Comparison of ENCODE assay signal across 16 mouse cellular contexts in the genomic region with DNA sequence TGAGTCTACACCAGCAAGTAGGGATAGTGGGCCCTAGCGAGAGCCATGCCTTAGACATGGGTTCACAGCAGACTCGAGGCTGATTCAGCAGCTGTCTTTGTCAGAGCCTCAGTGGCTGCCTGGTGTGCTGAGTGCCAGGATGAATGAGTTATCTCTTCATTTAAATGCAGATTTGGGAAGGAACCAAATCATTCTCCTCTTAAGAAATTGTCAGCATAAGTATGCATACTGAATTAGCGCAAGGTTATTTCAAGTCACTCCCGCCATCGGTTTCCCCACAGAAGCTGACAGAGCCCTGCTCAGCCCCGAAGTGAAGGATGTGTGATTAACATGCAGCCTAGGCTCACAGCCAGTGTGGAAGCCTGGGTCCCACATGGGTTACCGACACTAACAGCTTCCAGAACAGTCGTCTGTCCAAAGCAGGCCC. TPM values are rescaled to one million over a fixed set of nuclear protein-coding genes. Genes with fewer than 3 reads are reported as not detected.
DNase-seq lines count a peak whose midpoint lies in the region; ATAC-seq lines count a peak whose summit lies in the region.
"Had no signal": no experiment of that assay in that cellular context is flagged by ENCODE, and none has a peak within 500 bp of the region (broad histone marks: within the 10 kb centered on the region; RNA-seq: fewer than 3 reads in every experiment).

No protein-coding gene starts in this region.

- no peak overlapping the region for H3K9ac ChIP-seq in forebrain, embryonic 12.5 days
- H3K9ac ChIP-seq in intestine, embryonic 15.5 days = no peak overlapping the region
- no peak overlapping the region for H3K9ac ChIP-seq in kidney, embryonic 16.5 days (replicated peaks; ENCODE audit: low read length)
- H3K9ac ChIP-seq: embryonic facial prominence, embryonic 12.5 days; heart, embryonic 13.5 days; liver, embryonic 14.5 days had no signal

- peaks cover 5% of the 10 kb centered on the region; the same call in 1 of the 2 replicates for H3K27me3 ChIP-seq in forebrain, embryonic 12.5 days
- H3K27me3 ChIP-seq in forebrain, embryonic 10.5 days (ENCODE audit: poor library complexity, severe bottlenecking) = no peaks in the 10 kb centered on the region
- H3K27me3 ChIP-seq in intestine, embryonic 15.5 days (replicated peaks) = no peaks in the 10 kb centered on the region
- H3K27me3 ChIP-seq in kidney, embryonic 16.5 days (ENCODE audit: insufficient read depth, low read length) = no peaks in the 10 kb centered on the region
- H3K27me3 ChIP-seq: embryonic facial prominence, embryonic 12.5 days had no signal

- DNase-seq in forebrain, embryonic 10.5 days (ENCODE audit: extremely low spot score, low spot score) = no peak
- peak; percentile 43 for DNase-seq in right cerebral cortex, adult 18-20 months
- no peak for DNase-seq in right cerebral cortex, postnatal 14 days
- peak; percentile 27 to 47 for DNase-seq in left cerebral cortex, postnatal 10 days (ENCODE audit: extremely low spot score in 1 of 2, low spot score in 2 of 2)
- DNase-seq in adrenal gland, adult 8-10 months = no peak
- DNase-seq: adrenal gland, adult 2 months; cerebellum, adult 11-12 months; gastrocnemius, adult 2 months had no signal

- peaks cover 12% of the 10 kb centered on the region for H3K4me1 ChIP-seq in forebrain, embryonic 12.5 days
- no peaks in the 10 kb centered on the region for H3K4me1 ChIP-seq in forebrain, embryonic 10.5 days
- H3K4me1 ChIP-seq in intestine, embryonic 15.5 days (replicated peaks) = no peaks in the 10 kb centered on the region
- no peaks in the 10 kb centered on the region for H3K4me1 ChIP-seq in kidney, embryonic 16.5 days (ENCODE audit: insufficient read depth, low read length)
- H3K4me1 ChIP-seq: embryonic facial prominence, embryonic 12.5 days; heart, embryonic 13.5 days had no signal

- 44% methylated on average over 8 of the region's 8 CpGs for WGBS in forebrain, embryonic 12.5 days
- 77% methylated on average over 8 of the region's 8 CpGs for WGBS in forebrain, embryonic 10.5 days
- WGBS in intestine, embryonic 15.5 days = 61% methylated on average over 8 of the region's 8 CpGs
- WGBS in kidney, embryonic 16.5 days = 63% methylated on average over 8 of the region's 8 CpGs

- H3K4me3 ChIP-seq in forebrain, embryonic 12.5 days (replicated peaks) = no peak overlapping the region
- H3K4me3 ChIP-seq in forebrain, embryonic 10.5 days = no peak overlapping the region
- no peak overlapping the region for H3K4me3 ChIP-seq in intestine, embryonic 15.5 days (replicated peaks)
- H3K4me3 ChIP-seq in kidney, embryonic 16.5 days (ENCODE audit: low read length) = no peak overlapping the region
- H3K4me3 ChIP-seq: embryonic facial prominence, embryonic 12.5 days; gastrocnemius, adult 2 months; heart, embryonic 13.5 days; layer of hippocampus, adult 2 months had no signal

- ATAC-seq in forebrain, embryonic 12.5 days (ENCODE audit: low FRiP score) = 0 out of 2 replicates have a peak, but pooled peaks have one; percentile 20
- ATAC-seq in intestine, embryonic 15.5 days = no peak
- no peak for ATAC-seq in kidney, embryonic 16.5 days (ENCODE audit: low FRiP score, low TSS enrichment)
- ATAC-seq: intestine, embryonic 16.5 days had no signal

- no peak overlapping the region for H3K4me2 ChIP-seq in forebrain, embryonic 12.5 days
- no peak overlapping the region for H3K4me2 ChIP-seq in intestine, embryonic 15.5 days (replicated peaks)
- H3K4me2 ChIP-seq in kidney, embryonic 16.5 days (replicated peaks; ENCODE audit: low read depth, low read length) = no peak overlapping the region
- H3K4me2 ChIP-seq: embryonic facial prominence, embryonic 12.5 days; heart, embryonic 13.5 days had no signal

- no peaks in the 10 kb centered on the region for H3K36me3 ChIP-seq in forebrain, embryonic 12.5 days (replicated peaks)
- no peaks in the 10 kb centered on the region for H3K36me3 ChIP-seq in forebrain, embryonic 10.5 days (replicated peaks)
- H3K36me3 ChIP-seq in intestine, embryonic 15.5 days = no peaks in the 10 kb centered on the region
- H3K36me3 ChIP-seq in kidney, embryonic 16.5 days (ENCODE audit: insufficient read depth, low read length) = no peaks in the 10 kb centered on the region
- H3K36me3 ChIP-seq: embryonic facial prominence, embryonic 12.5 days; heart, embryonic 13.5 days had no signal

- intact Hi-C loops in left cerebral cortex, postnatal 10 days (cut with DNase I) = no loop called here

- H3K27ac ChIP-seq in forebrain, embryonic 12.5 days = 0 out of 2 replicates have a peak overlapping the region, but pooled peaks have one; percentile 1
- H3K27ac ChIP-seq in forebrain, embryonic 10.5 days = no peak overlapping the region
- H3K27ac ChIP-seq in intestine, embryonic 15.5 days = no peak overlapping the region
- H3K27ac ChIP-seq in kidney, embryonic 16.5 days (ENCODE audit: low read length) = no peak overlapping the region
- H3K27ac ChIP-seq: embryonic facial prominence, embryonic 12.5 days; gastrocnemius, adult 2 months; heart, embryonic 13.5 days; layer of hippocampus, adult 2 months; liver, embryonic 14.5 days had no signal

- H3K9me3 ChIP-seq in forebrain, embryonic 12.5 days = no peaks in the 10 kb centered on the region
- H3K9me3 ChIP-seq in forebrain, embryonic 10.5 days = no peaks in the 10 kb centered on the region
- no peaks in the 10 kb centered on the region for H3K9me3 ChIP-seq in intestine, embryonic 15.5 days
- no peaks in the 10 kb centered on the region for H3K9me3 ChIP-seq in kidney, embryonic 16.5 days (ENCODE audit: low read length)
- H3K9me3 ChIP-seq: embryonic facial prominence, embryonic 12.5 days; heart, embryonic 13.5 days had no signal

RNA-seq across cellular contexts. Expression of gene Adgra1, which starts 27.8 kb away (rescaled TPM):
- 5.8 and 7.6 TPM in 2 replicates for polyA plus RNA-seq in forebrain, embryonic 12.5 days (2016; fragmentation: Nextera tagmentation; extraction: Ambion mirVana)
- 1.1 and 1.8 TPM in 2 replicates for polyA plus RNA-seq in forebrain, embryonic 10.5 days (2016; fragmentation: Nextera tagmentation; extraction: Ambion mirVana)
- total RNA-seq in left cerebral cortex, postnatal 10 days (2021) = 10 to 100 TPM; 49.9 to 52.3 TPM
- polyA plus RNA-seq in intestine, embryonic 15.5 days (2015; fragmentation: Nextera tagmentation; extraction: Ambion mirVana) = 0.11 and 0.96 TPM in 2 replicates
- polyA plus RNA-seq in kidney, embryonic 16.5 days (2015; fragmentation: Nextera tagmentation; extraction: Ambion mirVana) = 0.46 and 1.0 TPM in 2 replicates
- total RNA-seq in adrenal gland, adult 8-10 months (2022) = 1 to 10 TPM; 4.1 to 5.7 (median 5.1) TPM
- polyA plus RNA-seq: liver, embryonic 14.5 days had no signal

Comparison
In these comparisons a context has a peak if more than half of its experiments do, and no peak if none do; other contexts are left out.
1. DNase-seq: peak in right cerebral cortex, adult 18-20 months (single experiment) and left cerebral cortex, postnatal 10 days (2 of 2); none in forebrain, embryonic 10.5 days (single experiment), right cerebral cortex, postnatal 14 days (single experiment) and adrenal gland, adult 8-10 months (single experiment).